Mouse (Mus musculus) hematopoietic stem cell, adult 5-6 weeks (primary cell): ENCODE results near the gene Actn4. TPM values are rescaled to one million over a fixed set of nuclear protein-coding genes. Genes with fewer than 3 reads are reported as not detected.

ENCODE experiments used
- ATAC-seq, 2 experiments: fragments of 125-278 bp in 1 of 2; replicated peaks in 1 of 2; 2 replicates each; pipeline ENCODE4 v1.8.0; 2016 to 2017; ENCODE audit warnings: inconsistent platforms in 2 of 2, mild to moderate bottlenecking in 2 of 2, moderate number of reproducible peaks in 2 of 2, low read depth in 1 of 2, moderate TSS enrichment in 1 of 2; ENCODE audit not compliant: low FRiP score in 2 of 2, poor library complexity in 2 of 2, severe bottlenecking in 2 of 2, insufficient read depth in 1 of 2, low TSS enrichment in 1 of 2
- total RNA-seq: library from RNA; stranded (forward); fragments of 172-1452, 232-1000 nt; gene quantifications from 2 replicates; pipeline ENCODE4 v1.2.3, GENCODE M21; 2017

The Actn4 gene
- total RNA-seq, 1 experiment from 2014 or later = 38.5 TPM

DNA sequence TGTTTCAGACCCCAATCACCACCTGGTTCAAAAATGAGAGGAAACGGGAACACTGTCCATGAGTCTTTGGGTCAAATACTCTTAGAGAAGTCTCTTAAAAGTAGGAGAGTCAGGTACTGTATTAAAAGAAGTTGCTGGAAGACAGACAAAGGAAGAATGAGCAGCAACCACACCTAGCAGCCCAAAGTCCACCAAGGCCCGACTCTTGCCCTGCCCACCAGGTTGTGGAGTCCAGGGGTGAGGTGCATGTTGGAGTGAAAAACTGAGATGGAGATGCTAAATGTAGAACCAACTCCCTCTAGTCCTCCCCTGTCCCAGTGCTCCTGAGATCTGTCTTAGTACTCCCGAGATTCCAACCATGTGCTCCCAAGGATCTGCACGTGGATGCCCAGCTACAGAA lies 111.5 kb downstream of the Actn4 start:
- ATAC-seq = no peak

GRCm38 (mm10) chr7:28849700-28850236 lies 112.4 kb downstream of the Actn4 start:
- ATAC-seq = no peak

GRCm38 (mm10) chr7:28847273-28847672 lies 114.9 kb downstream of the Actn4 start:
- ATAC-seq = no peak

Other genes with a start within 250 kb of the Actn4 start
- 1.1 and 2.1 TPM in 2 replicates for gene Fbxo17, start 245.5 kb downstream of the Actn4 start, total RNA-seq
- gene Mrps12, start 220.5 kb downstream of the Actn4 start, total RNA-seq = 26.3 and 31.4 TPM in 2 replicates
- gene Sars2, start 220.3 kb downstream of the Actn4 start, total RNA-seq = 5.9 and 10.6 TPM in 2 replicates
- not detected in 2 replicates for gene Ccer2, start 206.2 kb downstream of the Actn4 start, total RNA-seq
- 27.7 and 37.4 TPM in 2 replicates for gene Sirt2, start 195.6 kb downstream of the Actn4 start, total RNA-seq
- gene Nfkbib, start 194.8 kb downstream of the Actn4 start, total RNA-seq = 12.4 and 13.1 TPM in 2 replicates
- gene Rinl, start 173.4 kb downstream of the Actn4 start, total RNA-seq = 40.5 and 51.7 TPM in 2 replicates
- 340 and 427 TPM in 2 replicates for gene Hnrnpl, start 153.8 kb downstream of the Actn4 start, total RNA-seq
- gene Ech1, start 137.1 kb downstream of the Actn4 start, total RNA-seq = 120 and 123 TPM in 2 replicates
- gene Lgals4, start 128.5 kb downstream of the Actn4 start, total RNA-seq = 16.7 and 16.8 TPM in 2 replicates
- not detected in 2 replicates for gene Lgals7, start 98.5 kb downstream of the Actn4 start, total RNA-seq
- gene Capn12, start 80.9 kb downstream of the Actn4 start, total RNA-seq = 0.19 TPM in 1 of 2 replicates, not detected in the other
- 321 and 414 TPM in 2 replicates for gene Eif3k, start 19.5 kb upstream of the Actn4 start, total RNA-seq
- 63.0 and 69.6 TPM in 2 replicates for gene Map4k1, start 19.7 kb upstream of the Actn4 start, total RNA-seq
- gene Ryr1, start 162.8 kb upstream of the Actn4 start, total RNA-seq = 0.19 and 0.25 TPM in 2 replicates
- gene Rasgrp4, start 172.5 kb upstream of the Actn4 start, total RNA-seq = 1.9 and 8.8 TPM in 2 replicates
- gene Fam98c, start 193.9 kb upstream of the Actn4 start, total RNA-seq = 26.5 and 29.1 TPM in 2 replicates
- 0.63 and 1.5 TPM in 2 replicates for gene Ggn, start 207.9 kb upstream of the Actn4 start, total RNA-seq
- 5.3 and 5.6 TPM in 2 replicates for gene Spred3, start 208.1 kb upstream of the Actn4 start, total RNA-seq
- 141 and 144 TPM in 2 replicates for gene Psmd8, start 218.4 kb upstream of the Actn4 start, total RNA-seq